Mouse (Mus musculus) ovary, adult 2 months (tissue): ENCODE measurements around the gene Uspl1. TPM values are rescaled to one million over a fixed set of nuclear protein-coding genes. Genes with fewer than 3 reads are reported as not detected.

Source experiments
- polyA plus RNA-seq: library from polyadenylated mRNA; depleted of rRNA; stranded (reverse); fragments of >200 nt; gene quantifications from 2 replicates; pipeline ENCODE4 v1.2.3, GENCODE M21; 2012; rRNA removed

Uspl1 gene
- polyA plus RNA-seq: 8.8 and 10.2 TPM in 2 replicates

DNA sequence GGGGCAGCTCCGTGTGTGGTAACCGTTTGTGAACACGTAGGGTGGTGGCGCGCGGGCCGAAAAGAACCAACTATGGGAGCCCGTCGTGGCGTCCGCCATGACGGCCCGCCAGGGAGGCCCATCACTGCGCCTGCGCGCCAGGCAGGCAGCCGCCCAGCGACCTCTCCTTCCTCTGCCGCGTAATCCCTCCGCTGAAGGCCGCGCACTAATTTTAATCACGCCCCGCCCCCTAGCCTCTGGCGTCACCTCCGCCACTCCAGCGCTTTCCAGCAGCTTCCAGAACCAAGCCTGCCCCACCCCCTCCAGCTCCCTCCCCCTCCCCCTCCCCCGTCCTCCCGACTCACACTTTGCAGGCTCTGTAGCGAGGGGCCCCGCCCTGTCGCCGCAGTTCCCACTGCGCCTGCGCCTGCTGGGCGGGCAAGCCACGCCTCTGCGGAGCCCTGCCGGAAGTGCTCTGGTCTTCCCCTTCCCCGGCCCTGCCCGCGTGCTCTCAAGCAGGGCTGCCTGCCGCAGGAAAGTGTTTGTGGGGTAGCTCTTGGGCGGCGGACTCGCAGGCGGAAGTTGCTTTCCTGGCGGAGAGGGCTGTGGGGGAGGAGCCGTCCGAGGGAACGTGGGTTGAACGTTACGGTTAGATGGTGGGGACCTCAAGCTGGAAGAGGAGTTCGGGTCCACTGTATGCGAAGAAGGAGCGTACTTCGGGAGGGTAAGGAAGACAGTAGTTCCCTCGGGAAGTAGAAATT, at the start of gene Uspl1, which contains the start of gene Hmgb1:
TSS of gene Uspl1 (plus strand) at position 247 of the 740 bp plus-strand sequence.
TSS of gene Hmgb1 (minus strand) at position 386 of the 740 bp plus-strand sequence.

DNA sequence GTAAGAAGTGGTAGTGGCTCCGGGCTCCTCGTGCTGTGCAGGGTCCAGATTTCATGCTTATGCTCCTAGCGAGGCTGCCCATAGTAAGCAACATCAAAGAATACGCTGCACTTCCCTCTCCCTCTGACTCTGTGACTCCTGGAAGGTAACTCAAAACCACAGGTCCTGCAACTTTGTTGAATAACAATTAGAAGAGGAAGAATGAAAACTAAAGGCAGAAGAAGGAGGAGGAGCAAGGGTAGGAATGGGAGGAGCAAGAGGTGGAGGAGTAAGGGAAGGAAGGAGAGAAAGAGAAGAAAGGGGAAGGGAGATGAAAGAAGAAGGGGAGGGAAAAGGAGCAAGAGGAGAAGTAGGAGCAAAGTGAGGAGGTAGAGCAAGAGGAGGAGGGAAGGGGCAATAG, 80.3 kb downstream of the Uspl1 start, which contains the start of gene Alox5ap:
TSS of gene Alox5ap (plus strand) at position 363 of the 400 bp plus-strand sequence.

Other genes with a start within 250 kb of the Uspl1 start
- not detected in 2 replicates for gene Gm42791, start 189.2 kb upstream of the Uspl1 start, polyA plus RNA-seq
- gene Hmgb1, start 139 bp downstream of the Uspl1 start, polyA plus RNA-seq: 21.1 and 23.1 TPM in 2 replicates
- gene Alox5ap, start 80.4 kb downstream of the Uspl1 start, polyA plus RNA-seq: 30.2 and 44.8 TPM in 2 replicates
- 7.2 and 11.1 TPM in 2 replicates for gene Medag, start 227.4 kb downstream of the Uspl1 start, polyA plus RNA-seq